Mouse (Mus musculus): Measurements from ENCODE around the gene Evpl. TPM values are rescaled to one million over a fixed set of nuclear protein-coding genes. Genes with fewer than 3 reads are reported as not detected.

Gene Evpl
- total RNA-seq, 2 experiments from 2014 or later: 1.2 to 1.3 TPM

DNA sequence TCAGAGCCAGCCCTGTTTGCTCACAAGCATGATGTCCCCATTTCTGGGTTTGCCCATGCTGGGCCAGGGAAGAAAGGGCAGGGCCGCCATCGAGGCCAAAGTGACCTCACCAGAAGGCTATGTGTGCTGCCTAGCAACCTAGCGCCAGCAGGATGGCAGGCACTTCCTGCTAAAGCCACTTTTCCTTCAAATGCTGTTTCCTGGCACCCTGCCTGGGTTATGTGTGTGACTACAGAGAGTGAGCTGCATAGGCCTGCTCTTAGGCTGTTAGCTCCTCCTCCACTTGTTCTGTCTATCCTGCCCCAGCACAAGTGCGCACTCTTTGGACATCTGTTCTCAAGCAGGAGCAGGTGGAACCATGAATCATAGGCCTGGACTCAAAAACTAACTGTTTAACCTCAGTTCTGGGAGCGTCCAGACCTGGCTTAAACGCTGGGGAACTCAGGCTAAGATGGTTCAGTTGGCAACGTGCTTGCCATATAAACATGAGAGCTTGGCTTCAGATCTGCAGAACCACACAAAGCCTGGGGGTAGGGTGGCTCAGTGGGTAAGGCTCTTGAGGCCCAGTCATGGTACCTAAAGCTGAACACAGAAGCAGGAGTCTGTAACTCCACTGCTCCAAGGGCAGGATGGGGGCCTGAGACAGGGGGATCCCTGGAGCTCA is 19.0 kb downstream of the Evpl start:
- peak; percentile 74 to 75 for DNase-seq (ENCODE audit: low spot score in 2 of 2)
- intact Hi-C loops (cut with DNase I): no loop called here

DNA sequence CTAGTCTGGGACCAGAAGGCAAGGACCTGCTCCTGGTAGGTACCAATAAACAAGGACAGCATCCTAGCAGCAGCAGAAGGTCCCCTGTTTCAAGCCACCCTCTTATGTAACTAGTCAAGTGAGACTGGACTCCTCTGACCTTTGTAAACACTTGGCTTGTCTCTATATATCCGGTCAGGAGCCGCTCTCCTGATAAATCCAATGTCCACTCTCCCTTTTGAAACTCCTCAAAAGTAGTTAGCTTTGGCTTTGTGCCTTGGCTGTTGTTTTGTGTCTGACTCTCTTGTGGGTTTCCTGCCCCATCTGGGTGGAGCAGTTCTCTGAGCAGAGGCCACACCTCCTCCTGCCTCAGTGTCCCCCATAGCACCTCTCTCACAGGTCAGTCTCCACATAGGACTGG is 19.6 kb downstream of the Evpl start:
- DNase-seq (ENCODE audit: low spot score in 2 of 2): no peak
- intact Hi-C loops (cut with DNase I): no loop called here

DNA sequence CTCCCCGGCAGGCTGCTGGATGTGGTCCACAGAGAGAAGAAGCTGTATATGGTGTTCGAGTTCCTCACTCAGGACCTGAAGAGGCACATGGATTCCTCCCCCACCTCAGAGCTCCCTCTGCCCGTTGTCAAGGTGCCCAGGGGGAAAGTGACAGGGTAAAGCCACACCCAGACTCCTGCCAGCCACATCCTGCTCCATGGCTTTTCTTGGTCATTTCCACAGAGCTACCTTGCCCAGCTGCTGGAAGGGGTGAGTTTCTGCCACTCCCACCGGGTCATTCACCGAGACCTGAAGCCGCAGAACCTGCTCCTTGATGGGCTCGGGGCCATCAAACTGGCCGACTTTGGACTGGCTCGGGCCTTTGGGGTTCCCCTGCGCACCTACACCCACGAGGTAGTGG is 21.3 kb downstream of the Evpl start:
- intact Hi-C loops (cut with DNase I): no loop called here
- DNase-seq (ENCODE audit: low spot score in 2 of 2): no peak

DNA sequence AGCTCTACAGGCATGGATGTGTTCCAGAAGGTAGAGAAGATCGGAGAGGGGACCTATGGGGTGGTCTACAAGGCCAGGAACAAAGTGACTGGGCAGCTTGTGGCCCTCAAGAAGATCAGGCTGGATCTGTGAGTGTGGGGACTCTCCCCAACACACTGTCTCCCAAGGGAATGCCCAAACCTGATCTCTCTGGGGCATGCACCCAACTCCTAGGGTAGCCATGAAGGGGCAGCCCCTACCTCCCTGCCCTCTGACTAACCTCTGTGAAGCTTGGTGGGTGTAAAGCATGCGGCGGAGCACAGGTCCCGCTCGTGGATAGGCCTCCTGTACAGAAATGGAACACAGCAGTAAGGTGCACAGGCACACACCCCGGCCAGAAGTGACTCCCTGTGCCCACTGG is 21.9 kb downstream of the Evpl start:
- intact Hi-C loops (cut with DNase I): no loop called here
- no peak for DNase-seq (ENCODE audit: low spot score in 2 of 2)

DNA sequence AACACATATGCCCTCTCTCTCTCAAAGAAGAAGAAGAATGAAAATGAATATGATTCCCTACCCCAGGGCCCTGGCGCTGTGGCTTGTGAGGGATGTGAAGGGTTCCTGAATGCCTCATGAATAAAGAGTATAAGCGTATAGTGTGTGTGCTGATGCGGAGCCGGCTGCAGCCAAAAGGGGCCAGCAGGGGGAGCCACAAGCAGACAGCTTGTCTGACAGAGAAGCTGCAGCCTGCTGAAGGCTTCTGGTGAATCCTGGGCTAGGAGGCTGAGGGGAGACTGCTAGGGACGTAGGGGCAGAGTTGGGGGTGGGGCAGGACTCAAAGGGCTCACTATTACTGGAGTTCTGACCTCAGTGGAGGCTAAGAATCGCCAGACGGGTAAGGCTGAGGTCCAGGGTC is 22.7 kb downstream of the Evpl start:
- intact Hi-C loops (cut with DNase I): no loop called here
- DNase-seq (ENCODE audit: low spot score in 2 of 2): no peak

DNA sequence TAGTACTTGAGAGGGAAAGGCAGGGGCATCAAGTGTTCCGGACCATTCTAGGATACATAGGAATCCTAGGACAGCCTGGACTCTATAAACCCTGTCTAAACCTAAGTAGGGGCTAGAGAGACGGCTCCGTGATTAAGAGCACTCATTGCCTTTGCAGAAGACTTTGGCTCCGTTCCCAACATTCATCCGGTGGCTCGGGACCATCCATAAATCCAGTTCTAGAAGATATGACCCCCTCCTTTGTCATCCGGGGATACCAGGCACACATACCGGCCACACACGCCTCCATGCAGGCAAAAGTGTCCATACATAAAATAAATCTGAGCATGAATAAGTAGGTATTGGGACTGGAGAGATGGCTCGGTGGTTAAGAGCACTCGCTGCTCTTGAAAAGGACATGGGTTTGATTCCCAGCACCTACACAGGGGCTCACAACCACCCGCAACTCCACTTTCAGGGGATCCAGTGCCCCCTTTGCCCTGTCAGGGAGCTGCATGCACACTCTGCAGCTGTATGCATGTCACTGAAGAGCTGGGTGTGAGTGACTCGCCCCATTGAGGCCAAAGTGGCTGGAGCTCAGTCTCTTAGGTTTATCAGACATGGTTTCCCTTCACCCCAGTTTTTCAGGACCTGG is 23.9 kb downstream of the Evpl start:
- intact Hi-C loops (cut with DNase I): no loop called here
- DNase-seq (ENCODE audit: low spot score in 2 of 2): no peak

DNA sequence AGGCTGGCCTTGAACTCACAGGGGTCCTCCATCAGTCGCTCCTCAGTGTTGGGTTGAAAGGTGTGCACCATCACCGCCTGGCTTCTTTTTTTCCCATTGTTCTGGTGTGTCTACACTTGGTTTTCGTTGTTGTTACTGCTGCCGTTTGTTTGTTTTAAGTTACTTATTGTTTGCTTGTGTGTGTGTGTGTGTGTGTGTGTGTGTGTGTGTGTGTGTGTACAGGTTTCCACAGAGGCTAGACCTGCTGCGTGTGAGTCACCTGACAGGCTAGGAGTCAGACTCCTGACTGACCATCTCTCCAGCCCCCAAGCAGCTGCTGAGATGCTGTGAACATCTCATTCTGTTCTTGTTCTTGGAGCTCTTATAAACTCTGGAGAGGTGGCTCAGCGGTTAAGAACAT is 25.0 kb downstream of the Evpl start:
- intact Hi-C loops (cut with DNase I): no loop called here
- DNase-seq (ENCODE audit: low spot score in 2 of 2): no peak

DNA sequence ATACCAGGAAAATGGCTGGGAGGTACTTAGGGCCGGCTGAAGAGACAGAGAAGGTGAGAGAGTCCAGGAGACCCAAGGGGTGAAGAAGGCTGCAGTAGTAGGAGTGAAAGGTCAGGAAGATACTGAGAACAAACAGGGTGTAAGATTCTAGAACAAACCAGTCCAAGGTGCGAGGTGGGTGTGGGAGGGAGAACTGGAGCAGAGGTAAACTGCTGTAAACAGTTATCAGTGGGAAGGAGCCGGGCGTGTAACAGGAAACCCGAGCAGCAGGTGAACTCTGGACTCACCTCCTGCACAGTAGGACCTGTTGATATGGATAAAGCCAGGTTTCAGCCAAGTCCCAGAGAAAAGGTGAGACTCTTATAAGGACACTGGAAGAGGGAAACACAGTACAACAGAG is 27.2 kb downstream of the Evpl start:
- intact Hi-C loops (cut with DNase I): no loop called here
- DNase-seq (ENCODE audit: low spot score in 2 of 2): no peak

DNA sequence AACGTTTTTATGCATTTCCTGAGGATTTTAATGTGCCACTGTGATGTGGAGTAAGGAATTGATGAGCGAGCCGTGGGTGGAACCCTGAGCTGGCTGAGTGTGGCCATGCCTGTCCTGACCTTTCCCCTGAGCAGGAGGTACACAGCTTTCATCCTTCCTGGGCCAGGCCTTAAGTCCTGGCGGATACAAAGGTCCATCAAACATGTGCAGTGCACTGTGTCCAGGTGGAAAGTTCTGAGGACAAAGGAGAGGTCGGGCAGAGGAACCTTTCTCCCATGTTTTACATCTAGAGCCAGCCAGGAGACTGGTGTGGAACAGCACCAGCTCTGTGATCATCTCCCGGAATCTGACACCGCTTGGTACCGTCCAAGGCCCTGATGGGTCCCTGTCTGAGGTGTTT is 28.6 kb downstream of the Evpl start:
- DNase-seq (ENCODE audit: low spot score in 2 of 2): no peak
- intact Hi-C loops (cut with DNase I): no loop called here

DNA sequence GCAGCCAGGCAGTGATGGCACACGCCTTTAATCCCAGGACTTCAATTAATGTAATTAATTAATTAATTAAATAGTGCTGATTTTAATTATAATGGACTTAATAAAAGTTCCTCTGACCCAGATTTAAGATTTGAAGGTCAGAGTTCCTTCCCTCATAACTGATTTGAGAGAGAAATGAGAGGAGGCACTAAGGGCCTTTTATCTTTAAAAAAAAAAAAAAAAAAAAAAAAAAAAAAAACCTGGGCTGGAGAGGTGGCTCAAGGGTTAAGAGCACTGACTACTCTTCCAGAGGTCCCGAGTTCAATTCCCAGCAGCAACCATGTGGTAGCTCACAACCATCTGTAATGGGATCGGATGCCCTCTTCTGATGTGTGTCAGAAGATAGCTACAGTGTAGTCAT is 29.2 kb downstream of the Evpl start:
- DNase-seq (ENCODE audit: low spot score in 2 of 2): no peak
- intact Hi-C loops (cut with DNase I): no loop called here

DNA sequence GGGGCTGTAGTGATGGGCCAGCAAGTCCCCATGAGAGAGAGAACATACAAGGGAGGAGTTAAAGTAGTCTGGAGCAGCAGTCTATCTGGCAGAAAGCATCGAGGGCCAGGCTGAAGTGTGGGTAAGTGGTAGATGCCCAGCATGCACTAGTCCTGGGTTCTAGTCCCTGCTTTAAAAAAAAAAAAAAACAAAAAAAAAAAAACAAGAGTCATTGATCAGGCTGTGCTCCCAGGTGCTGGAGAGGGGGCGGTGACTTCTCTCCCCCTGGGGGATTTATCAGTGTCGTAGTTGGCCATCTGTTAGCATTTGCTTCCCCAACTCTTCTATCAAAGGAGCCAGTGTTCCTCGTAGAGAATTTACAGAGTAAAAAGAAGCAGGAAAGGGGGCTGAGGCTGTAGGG is 31.2 kb downstream of the Evpl start:
- no peak for DNase-seq (ENCODE audit: low spot score in 2 of 2)
- intact Hi-C loops (cut with DNase I): no loop called here

DNA sequence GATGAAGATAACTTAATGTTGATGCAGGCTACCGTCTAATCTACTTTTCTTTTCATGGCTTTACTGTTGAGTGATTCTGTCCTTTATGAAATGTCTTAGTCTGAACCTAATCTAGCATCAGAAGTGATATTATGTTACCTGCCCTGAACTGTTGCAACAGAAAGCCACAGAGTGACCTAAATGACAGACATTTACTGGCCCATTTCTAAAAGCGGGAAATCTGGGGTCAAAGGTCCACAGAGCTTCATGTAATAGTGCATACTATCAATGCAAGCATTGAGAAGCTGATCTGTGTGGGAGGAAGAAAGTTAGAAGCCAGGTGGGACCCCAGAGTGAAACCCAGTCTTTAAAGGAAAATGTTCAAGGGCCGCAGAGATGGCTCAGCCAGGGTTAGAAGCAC is 34.7 kb downstream of the Evpl start:
- no peak for DNase-seq (ENCODE audit: low spot score in 2 of 2)
- intact Hi-C loops (cut with DNase I): no loop called here

DNA sequence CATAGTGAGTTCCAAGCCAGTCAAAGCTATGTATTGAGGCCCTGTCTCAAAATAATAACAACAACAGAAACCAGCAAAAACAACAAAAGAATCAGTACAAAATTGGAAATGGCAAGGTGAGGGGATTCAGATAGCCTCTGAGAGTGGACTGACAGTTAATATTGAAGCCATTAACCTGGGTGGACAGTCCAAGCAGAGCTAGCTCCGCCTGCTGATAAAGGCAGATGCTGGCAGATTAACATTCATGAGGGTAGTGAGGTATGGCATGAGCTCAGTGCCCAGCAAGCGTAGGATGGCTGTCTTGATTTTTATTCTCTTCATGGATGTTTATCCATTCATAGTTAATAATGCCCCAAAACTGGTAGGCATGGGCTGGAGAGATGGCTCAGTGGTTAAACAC is 36.7 kb downstream of the Evpl start:
- no peak for DNase-seq (ENCODE audit: low spot score in 2 of 2)
- intact Hi-C loops (cut with DNase I): no loop called here

DNA sequence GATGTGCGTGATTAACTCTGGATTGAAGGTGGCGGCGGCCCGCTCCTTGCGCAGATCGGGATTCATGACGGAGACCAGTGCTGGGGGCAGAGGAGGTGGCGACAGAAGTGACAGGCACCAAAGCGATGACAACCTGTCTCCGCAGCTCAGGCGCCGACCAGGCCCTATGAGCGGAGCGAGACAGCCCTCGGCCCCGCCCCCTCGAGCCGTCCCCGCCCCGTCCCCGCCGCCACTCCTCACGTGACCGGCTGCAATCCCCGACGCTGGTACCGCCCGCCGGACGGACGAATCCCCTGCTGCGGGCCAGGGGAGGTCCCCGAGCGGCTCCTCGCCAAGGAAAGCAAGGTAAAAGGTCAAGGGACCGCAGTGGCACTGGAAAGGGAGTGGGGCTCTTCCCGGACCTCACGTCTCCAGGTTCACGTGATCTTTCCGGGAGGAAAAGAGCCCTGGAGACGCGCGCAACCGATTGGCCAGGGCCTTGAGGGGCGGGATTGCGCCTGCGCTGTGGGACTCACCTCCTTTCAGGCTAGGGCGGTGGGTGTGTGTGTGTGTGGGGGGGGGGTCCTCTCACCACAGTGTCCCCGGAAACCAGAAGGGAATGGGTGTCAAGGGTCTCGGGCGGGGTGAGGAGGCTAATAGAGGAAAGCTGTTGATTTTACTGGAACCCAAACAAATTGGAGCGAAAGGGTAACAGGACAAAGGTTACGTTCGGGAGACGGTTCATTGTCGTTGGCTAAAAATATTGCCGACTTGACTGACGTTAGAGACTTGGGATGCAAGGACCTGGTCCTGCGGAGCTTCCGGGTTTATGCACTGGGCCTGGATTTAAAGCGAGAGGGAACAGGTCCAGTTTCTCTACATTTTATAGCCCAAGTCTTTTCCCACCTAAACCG is 39.0 kb downstream of the Evpl start, which contains the start of the genes Ten1 and Acox1:
Gene Ten1 (plus strand): TSS at position 217 of the 893 bp plus-strand sequence.
Gene Acox1 (minus strand): TSS at position 407 of the 893 bp plus-strand sequence.
- intact Hi-C loops (cut with DNase I): loop anchor here (5.0 kb wide), 1 partner anchor 52 kb away; no protein-coding TSS in a partner anchor

DNA sequence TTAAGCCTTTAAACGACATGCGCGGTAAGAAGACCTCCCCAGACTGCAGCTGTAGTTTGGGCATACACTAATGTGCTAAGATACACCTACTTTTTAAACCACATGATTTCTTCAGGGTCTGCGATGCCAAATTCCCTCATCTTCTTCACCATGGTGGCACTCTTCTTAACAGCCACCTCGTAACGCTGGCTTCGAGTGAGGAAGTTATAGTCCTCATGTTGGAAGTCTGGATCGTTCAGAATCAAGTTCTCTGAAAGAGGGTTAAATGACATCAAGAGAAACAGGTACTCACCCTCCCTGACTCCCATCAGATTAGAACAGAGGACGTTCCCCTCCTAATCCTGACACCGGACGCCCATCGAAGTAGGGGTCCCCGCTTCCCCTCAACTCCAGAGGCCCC is 39.7 kb downstream of the Evpl start:
- no peak for DNase-seq (ENCODE audit: low spot score in 2 of 2)
- intact Hi-C loops (cut with DNase I): loop anchor here (5.0 kb wide), 1 partner anchor 51 kb away; no protein-coding TSS in a partner anchor

More for the DNA sequence above, 39.0 kb downstream of the Evpl start, which contains the start of the genes Ten1 and Acox1:
- peak; percentile 97 to 98 for DNase-seq (ENCODE audit: low spot score in 2 of 2)

DNA sequence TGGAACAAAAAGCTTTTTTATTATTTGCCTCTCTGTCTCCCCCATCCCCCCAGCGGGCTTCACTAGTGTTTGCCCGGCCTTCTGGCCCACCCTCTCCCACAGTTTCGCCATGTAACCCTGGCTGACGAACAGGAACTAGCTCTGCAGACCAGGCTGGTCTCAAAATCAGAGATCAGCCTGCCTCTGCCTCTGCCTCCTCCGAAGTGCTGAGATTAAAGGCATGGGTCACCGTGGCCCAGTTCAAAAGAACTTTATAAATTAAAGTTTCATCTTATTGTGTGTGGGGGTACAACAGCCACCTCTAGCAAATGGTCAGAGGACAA is 40.3 kb downstream of the Evpl start:
- intact Hi-C loops (cut with DNase I): loop anchor here (5.0 kb wide), 1 partner anchor 50 kb away; no protein-coding TSS in a partner anchor
- DNase-seq (ENCODE audit: low spot score in 2 of 2): no peak

DNA sequence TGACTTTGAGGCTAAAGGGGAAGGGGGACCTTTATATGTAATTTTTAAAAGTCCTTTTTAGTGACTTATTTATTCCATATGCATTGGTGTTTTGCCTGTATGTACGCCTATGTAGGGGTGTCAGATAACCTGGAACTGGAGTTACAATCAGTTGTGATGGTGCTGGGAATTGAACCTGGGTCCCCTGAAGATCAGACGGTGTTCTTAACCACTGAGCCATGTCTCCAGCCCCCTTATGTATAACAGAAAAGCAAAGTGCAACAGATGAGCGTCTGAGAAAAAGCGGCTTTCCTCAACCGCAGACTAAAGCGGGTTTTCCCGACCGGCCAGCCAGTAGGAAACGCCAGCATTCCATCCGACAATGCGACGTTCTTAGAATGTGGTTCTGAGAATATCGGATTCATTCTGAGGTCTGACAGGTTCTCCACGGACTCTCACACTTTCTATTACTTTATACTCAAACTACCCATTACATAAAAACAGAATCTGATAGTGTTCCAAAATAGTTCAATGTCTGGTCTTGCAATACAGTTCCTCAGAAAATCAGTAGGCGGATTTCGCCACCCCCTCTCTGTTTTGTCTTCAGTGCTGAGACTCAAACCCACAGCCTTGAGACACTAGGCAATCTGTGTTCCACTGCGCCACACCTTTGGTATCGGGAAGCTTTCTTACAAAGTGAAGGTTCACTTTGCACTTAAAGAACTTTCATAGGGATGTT is 40.9 kb downstream of the Evpl start:
- intact Hi-C loops (cut with DNase I): loop anchor here (5.0 kb wide), 1 partner anchor 50 kb away; no protein-coding TSS in a partner anchor
- no peak for DNase-seq (ENCODE audit: low spot score in 2 of 2)

DNA sequence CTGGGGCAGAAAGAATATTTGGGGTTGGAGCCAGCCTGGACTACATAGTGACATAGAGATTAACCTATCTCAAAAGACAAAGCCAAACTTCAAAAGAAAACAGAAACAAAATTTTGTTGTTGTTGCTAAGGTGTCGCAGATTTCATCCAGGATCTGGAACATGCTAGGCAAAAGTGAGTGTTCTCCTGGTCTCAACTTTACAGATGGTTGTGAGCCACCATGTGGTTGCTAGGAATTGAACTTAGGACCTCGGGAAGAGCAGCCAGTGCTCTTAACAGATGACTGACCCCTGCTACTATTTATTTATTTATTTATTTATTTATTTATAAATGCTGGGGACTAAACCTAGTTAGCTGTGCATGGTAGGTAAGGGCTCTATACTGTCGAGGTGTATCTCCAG is 41.5 kb downstream of the Evpl start:
- intact Hi-C loops (cut with DNase I): loop anchor here (5.0 kb wide), 1 partner anchor 49 kb away; no protein-coding TSS in a partner anchor
- no peak for DNase-seq (ENCODE audit: low spot score in 2 of 2)

DNA sequence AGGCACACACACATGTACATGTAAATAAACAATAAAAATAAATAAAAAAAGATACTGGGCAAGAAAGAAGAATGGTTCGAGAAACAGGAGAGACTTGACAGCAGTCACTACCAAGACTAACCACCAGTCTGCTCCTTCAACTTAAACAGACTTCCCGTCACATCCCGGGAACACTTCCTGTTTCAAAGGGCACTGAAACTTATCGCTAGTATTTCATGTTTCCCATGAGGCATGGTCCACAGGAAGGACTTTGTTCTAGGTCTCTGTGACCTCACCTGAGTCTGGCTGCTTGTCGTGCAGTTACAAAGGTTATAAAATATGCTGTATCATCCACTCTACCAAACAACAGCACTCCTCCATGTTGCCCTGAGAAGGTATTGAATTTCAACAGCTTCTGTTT is 42.6 kb downstream of the Evpl start:
- DNase-seq (ENCODE audit: low spot score in 2 of 2): no peak
- intact Hi-C loops (cut with DNase I): loop anchor here (5.0 kb wide), 1 partner anchor 48 kb away; no protein-coding TSS in a partner anchor

DNA sequence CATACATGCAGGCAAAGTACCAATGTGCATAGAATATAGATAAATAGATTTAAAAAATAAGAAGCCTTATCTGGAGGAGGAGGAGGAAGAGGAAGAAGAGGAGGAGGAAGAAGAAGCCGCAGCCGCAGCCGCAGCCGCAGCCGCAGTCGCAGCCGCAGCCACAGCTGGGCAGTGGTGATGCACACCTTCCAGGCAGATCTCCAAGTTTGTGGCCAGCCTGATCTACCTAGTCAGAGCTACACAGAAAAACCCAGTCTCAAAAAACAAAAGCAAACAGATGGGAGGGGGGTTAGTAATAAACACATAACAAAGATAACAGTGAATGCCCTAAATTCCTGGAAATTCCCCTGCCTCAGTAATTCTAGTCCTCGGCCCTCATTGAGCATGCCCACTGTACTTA is 43.3 kb downstream of the Evpl start:
- intact Hi-C loops (cut with DNase I): loop anchor here (5.0 kb wide), 1 partner anchor 47 kb away; no protein-coding TSS in a partner anchor
- DNase-seq (ENCODE audit: low spot score in 2 of 2): no peak

Measured in left cerebral cortex, postnatal 36 days (tissue).